Mouse (Mus musculus) midbrain, embryonic 12.5 days (tissue): ENCODE data around the gene Ring1. TPM values are rescaled to one million over a fixed set of nuclear protein-coding genes. Genes with fewer than 3 reads are reported as not detected.
A peak's percentile ranks its signal among the peaks of the same experiment; 100 is the strongest.

Experiments used
- ATAC-seq: fragments of 200-750 bp; cut with Nextera tagmentation; 2 replicates; pipeline ENCODE4 v1.8.0; 2017; ENCODE audit warnings: low read depth, moderate TSS enrichment, moderate library complexity; ENCODE audit not compliant: low FRiP score
- H3K27ac ChIP-seq: fragments of 300-500 bp; sonication (generic); replicated peaks from 2 replicates; pipeline ENCODE4 v1.5.1; 2016; ENCODE audit warnings: mild to moderate bottlenecking
- H3K27me3 ChIP-seq: fragments of 300-500 bp; sonication (generic); 2 replicates; pipeline ENCODE4 v1.6.1; 2016; ENCODE audit warnings: mild to moderate bottlenecking
- H3K36me3 ChIP-seq: fragments of 300-500 bp; sonication (generic); 2 replicates; pipeline ENCODE4 v1.6.1; 2016
- H3K4me1 ChIP-seq: fragments of 300-500 bp; sonication (generic); 2 replicates; pipeline ENCODE4 v1.6.1; 2016
- H3K4me2 ChIP-seq: fragments of 300-500 bp; sonication (generic); replicated peaks from 2 replicates; pipeline ENCODE4 v1.6.1; 2016; ENCODE audit warnings: mild to moderate bottlenecking, moderate library complexity
- H3K4me3 ChIP-seq: fragments of 300-500 bp; sonication (generic); 2 replicates; pipeline ENCODE4 v1.5.1; 2016; ENCODE audit warnings: mild to moderate bottlenecking
- H3K9ac ChIP-seq: fragments of 300-500 bp; sonication (generic); replicated peaks from 2 replicates; pipeline ENCODE4 v1.6.1; 2016; ENCODE audit warnings: mild to moderate bottlenecking, moderate library complexity
- H3K9me3 ChIP-seq: fragments of 300-500 bp; sonication (generic); 2 replicates; pipeline ENCODE4 v1.6.1; 2016; ENCODE audit warnings: mild to moderate bottlenecking
- WGBS: fragments of 180-500 bp; shearing (Covaris S2); methylation state at CpG from one replicate; pipeline ENCODE4 v1.1.7; 2016; 5-methylcytosine and 5-hydroxymethylcytosine counted together
- polyA plus RNA-seq: library from polyadenylated mRNA; unstranded; fragments of >200 nt; fragmentation: Nextera tagmentation; extraction: Ambion mirVana; gene quantifications from 2 replicates; pipeline ENCODE4 v1.2.1, GENCODE M21; 2016

Ring1 gene
- polyA plus RNA-seq, 1 experiment from 2014 or later: 27.0 TPM

DNA sequence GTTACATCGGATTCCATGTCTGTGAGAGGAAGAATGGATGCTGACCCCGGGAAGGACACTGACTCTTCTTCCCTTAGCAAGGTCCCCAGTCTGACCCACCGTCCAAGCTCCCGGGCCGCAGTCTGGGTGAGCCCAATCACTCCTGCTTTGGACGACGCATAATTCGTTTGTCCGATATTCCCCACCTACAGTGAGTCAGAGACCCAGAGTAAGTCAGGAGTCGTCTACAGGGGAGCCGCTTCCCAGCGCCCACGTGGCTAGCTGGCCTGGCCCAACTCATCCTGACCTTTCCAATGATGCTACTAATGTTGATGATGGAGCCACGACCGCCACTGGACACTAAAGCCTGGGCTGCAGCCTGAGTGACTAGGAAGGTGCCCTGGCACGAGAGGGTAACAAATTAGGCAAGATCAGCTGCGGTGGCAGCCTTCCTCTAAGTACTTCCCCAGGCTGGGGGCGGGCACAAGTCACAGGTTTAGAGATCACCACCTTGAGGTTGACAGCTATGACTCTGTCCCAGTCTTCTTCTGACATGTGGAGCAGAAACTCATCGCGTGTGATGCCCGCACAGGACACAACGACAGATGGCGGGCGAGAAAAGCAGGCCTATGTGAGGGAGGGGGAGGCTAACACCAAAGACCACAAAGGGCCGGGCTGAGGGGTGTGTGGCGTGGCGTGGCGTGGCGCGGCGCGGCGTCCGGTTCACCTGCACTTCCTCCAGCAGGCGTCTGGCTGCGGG, 2.6 kb upstream of the Ring1 start:
- 4% methylated on average over 24 of the region's 36 CpGs for WGBS
- Histone ChIP-seq H3K4me1 (peaks cover 67% of the 10 kb centered on the region), H3K36me3 (peaks cover 32% of the 10 kb centered on the region), H3K9me3 (no peaks in the 10 kb centered on the region), H3K9ac (peak overlapping the region; percentile 88), H3K4me2 (peak overlapping the region; percentile 88), H3K27ac (peak overlapping the region; percentile 96), H3K4me3 (peak overlapping the region; percentile 95), H3K27me3 (no peaks in the 10 kb centered on the region)
- ATAC-seq: no peak

DNA sequence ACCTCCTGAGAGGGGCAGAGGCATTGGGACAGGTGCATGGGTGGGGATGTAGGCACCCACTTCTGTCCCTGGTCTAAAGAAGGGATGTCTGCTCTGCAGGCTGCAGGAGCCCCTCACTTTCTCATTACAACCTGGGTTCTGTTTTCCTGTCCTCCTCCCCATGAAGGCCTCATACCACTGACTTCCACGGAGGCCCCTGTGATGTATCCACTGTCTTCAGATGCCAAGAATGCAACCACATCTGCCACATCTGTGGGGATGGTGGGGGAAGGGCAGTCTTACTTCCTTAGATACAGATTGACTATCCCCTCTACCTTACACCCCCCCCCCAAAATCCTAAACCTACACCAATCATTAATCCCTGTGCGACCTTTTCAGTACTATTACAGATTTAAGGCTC, 1.7 kb upstream of the Ring1 start:
- WGBS: 7% methylated on average over 2 of the region's 2 CpGs
- peak overlapping the region; percentile 88 for H3K4me2 ChIP-seq
- H3K9me3 ChIP-seq: no peaks in the 10 kb centered on the region
- H3K9ac ChIP-seq: peak overlapping the region; percentile 88
- peak overlapping the region; percentile 96 for H3K27ac ChIP-seq
- no peak for ATAC-seq
- peaks cover 40% of the 10 kb centered on the region for H3K36me3 ChIP-seq
- peaks cover 67% of the 10 kb centered on the region for H3K4me1 ChIP-seq
- H3K27me3 ChIP-seq: no peaks in the 10 kb centered on the region
- H3K4me3 ChIP-seq: peak overlapping the region; percentile 95

DNA sequence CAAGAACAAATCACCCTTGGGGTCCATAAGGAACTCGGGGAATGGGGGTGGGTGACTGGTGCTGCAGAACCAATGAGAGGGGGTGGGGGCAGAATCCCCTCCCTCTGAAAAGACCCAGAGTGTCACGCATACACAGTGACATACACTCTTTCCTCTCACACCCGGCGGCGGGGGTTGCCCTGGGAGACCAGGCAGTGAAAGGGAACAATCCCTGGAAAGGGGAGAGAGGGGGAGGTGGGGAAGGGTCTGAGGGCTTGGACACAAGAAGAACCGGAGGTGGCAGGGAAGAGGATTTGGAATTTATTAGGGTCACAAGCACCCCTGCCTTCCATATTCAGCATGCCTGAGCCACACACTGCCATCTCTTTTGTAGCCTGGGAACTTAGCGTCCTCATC, 1.3 kb upstream of the Ring1 start:
- ATAC-seq: peak; percentile 71
- Histone ChIP-seq H3K4me1 (peaks cover 66% of the 10 kb centered on the region), H3K27ac (peak overlapping the region; percentile 96), H3K27me3 (no peaks in the 10 kb centered on the region), H3K4me2 (peak overlapping the region; percentile 88), H3K9me3 (0 out of 2 replicates have a peak, but pooled peaks cover 2% of the 10 kb centered on the region), H3K9ac (peak overlapping the region; percentile 88), H3K36me3 (peaks cover 45% of the 10 kb centered on the region), H3K4me3 (peak overlapping the region; percentile 95)
- WGBS: 1% methylated on average over 7 of the region's 7 CpGs

DNA sequence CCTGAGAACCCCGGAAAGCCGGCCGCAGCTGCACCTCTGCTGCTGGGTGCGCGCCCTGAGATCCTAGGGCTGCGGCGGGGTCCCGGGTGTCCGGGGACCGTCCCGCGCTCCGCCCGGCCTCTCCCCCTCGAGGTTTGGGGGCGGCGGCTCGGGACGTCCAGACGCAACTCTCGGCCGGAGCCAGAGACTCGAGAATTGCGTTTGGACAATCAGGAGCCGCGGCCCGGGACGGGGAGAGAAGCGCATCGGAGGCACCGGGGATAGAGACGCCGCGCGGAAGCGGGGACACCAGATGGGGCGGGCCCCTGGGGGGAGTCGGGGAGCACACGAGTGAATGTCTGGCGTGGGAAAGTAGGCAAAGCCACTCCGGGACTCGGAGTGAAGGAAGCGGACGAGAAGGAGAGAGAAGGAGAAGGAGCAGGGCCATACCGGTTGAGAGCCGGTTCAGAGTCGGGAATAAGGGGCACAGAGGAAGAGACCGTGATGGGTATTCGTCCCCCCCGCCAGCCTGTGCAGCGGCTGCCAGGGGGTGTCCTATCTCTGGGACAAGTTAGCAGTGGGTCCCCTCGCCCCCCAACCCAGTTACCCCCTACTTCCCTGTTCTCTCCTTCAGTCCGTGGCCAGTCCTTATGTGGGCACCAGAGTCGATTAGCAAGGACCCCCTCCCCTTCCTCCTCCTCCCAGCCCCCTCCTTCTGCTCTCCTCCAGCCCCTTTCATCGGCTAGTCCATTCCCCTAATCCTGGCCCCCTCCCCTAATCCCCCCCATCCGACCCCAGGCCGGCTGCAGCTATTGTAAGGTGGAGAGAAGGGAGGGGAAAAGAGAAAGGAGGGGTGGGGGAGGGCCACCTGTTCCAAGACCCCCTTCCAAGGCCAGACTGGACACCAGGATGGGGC, 628 bp upstream of the Ring1 start:
- ATAC-seq: peak; percentile 48
- under 1% methylated on average over 57 of the region's 57 CpGs for WGBS
- Histone ChIP-seq H3K27me3 (no peaks in the 10 kb centered on the region), H3K36me3 (peaks cover 50% of the 10 kb centered on the region), H3K9me3 (peaks cover 5% of the 10 kb centered on the region; the same call in 1 of the 2 replicates), H3K4me2 (peak overlapping the region; percentile 88), H3K9ac (peak overlapping the region; percentile 88), H3K4me1 (peaks cover 59% of the 10 kb centered on the region), H3K4me3 (peak overlapping the region; percentile 95), H3K27ac (peak overlapping the region; percentile 96)

DNA sequence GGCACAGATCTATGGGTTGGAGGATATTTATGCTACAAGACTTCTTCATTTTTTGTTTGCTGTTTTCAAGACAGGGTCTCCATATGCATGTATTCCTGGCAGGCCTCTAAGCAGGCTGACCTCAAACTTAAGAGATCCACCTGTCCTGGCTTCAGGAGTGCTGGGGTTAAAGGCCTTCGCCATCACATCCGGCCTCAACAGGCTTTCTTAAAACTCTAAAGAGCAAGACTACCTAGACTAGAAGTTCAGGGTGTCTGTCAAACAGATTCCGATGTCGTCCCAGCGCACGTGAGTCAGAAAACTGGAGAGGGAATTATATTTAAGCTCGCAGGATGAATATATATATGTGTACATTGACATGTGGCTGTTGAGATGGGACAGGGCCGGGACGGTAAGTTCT, 802 bp downstream of the Ring1 start:
- H3K4me2 ChIP-seq: peak overlapping the region; percentile 88
- peak overlapping the region; percentile 88 for H3K9ac ChIP-seq
- peak overlapping the region; percentile 95 for H3K4me3 ChIP-seq
- H3K27me3 ChIP-seq: no peaks in the 10 kb centered on the region
- 62% methylated on average over 9 of the region's 9 CpGs for WGBS
- no peak for ATAC-seq
- H3K9me3 ChIP-seq: peaks cover 13% of the 10 kb centered on the region
- peaks cover 40% of the 10 kb centered on the region for H3K36me3 ChIP-seq
- H3K4me1 ChIP-seq: peaks cover 45% of the 10 kb centered on the region
- peak overlapping the region; percentile 96 for H3K27ac ChIP-seq

DNA sequence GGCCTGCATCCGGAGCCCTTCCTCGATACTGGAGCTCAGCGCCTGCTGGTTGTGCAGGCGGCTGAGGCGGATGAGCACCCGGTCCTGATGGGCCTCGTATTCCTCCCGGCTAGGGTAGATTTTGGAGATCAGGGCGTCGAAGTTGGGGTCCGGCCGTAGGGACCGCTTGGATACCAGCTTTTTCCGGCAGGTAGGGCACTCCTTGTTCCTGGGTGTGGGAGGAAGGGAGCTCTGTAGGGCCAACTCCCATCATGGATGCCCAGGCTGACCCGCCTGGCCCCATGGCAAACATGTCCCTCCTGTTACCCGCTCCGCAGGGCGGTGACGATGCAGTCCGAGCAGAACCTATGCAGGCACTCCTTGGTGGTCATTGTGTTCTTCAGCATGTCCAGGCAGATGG, 1.5 kb downstream of the Ring1 start:
- H3K4me3 ChIP-seq: no peak overlapping the region
- H3K36me3 ChIP-seq: peaks cover 38% of the 10 kb centered on the region
- H3K9me3 ChIP-seq: peaks cover 13% of the 10 kb centered on the region
- H3K27ac ChIP-seq: no peak overlapping the region
- 98% methylated on average over 20 of the region's 20 CpGs for WGBS
- no peak overlapping the region for H3K4me2 ChIP-seq
- ATAC-seq: no peak
- H3K4me1 ChIP-seq: peaks cover 38% of the 10 kb centered on the region
- H3K27me3 ChIP-seq: no peaks in the 10 kb centered on the region
- no peak overlapping the region for H3K9ac ChIP-seq

DNA sequence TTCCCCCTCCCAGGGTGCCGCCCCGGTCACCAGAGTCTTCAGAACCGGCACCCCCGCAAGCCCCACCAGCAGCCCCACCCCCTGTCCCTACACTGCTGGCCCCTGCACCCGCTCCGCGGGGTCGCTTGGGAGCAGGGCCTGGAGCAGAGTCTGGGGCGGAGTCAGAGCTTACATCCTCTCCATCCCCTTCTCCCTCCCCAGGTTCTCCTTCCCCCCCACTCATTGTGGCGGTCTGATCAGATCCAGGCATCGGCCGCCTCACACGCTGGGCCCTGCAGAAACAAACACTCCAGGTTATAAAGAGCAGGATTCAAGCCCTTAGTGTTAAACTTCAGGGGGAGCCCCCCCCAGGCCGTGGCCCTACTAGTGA, 2.1 kb downstream of the Ring1 start:
- ATAC-seq: no peak
- Histone ChIP-seq H3K4me1 (peaks cover 35% of the 10 kb centered on the region), H3K27ac (0 out of 2 replicates have a peak overlapping the region, but pooled peaks have one; percentile 4), H3K36me3 (peaks cover 38% of the 10 kb centered on the region), H3K9me3 (peaks cover 13% of the 10 kb centered on the region), H3K4me3 (no peak overlapping the region), H3K9ac (no peak overlapping the region), H3K4me2 (no peak overlapping the region), H3K27me3 (no peaks in the 10 kb centered on the region)
- WGBS: 95% methylated on average over 14 of the region's 14 CpGs

DNA sequence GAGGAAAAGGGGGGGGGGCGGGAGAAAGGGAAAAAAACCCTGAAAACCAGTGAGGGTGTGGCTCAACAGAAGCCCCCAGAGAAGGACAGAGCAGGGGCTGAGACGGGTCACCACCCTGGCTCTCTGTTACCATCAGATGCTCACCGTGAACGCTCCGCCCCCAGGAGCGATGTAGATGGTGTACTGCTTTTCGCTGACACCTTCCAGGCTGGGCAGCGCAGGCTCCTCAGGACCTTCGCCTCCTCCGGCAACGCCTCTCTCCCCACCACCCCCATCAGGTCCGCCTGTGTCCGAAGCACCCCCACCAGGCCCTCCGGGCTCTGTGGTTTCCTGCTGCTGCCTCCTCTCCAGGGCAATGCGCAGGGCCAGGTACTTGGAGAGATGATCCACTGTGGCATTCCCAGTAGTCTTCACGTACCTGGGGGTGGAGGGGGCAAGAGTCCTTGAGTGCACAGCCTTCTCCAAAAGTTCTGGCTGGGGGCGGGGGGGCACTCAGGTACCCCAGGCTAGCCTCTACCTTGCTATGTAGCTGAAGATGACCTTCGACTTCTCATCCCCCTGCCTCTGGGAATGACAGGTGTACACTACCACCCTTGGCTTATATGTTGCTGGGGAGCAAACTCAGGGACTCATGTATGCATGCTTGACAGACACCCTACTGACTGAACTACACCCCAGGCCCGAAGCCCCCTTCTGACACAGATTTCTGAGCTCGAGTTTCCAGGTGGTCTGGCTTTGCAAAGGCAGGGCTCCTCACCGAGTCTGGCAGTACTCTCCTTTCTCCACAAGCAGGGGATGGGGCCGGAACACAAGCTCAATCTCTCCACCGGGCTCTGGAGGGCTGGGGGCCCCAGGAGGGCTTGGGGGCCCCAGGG, 2.7 kb downstream of the Ring1 start:
- no peak for ATAC-seq
- H3K9ac ChIP-seq: 0 out of 2 replicates have a peak overlapping the region, but pooled peaks have one; percentile 20
- H3K4me2 ChIP-seq: no peak overlapping the region
- no peaks in the 10 kb centered on the region for H3K27me3 ChIP-seq
- H3K4me3 ChIP-seq: no peak overlapping the region
- 0 out of 2 replicates have a peak overlapping the region, but pooled peaks have one; percentile 4 for H3K27ac ChIP-seq
- peaks cover 40% of the 10 kb centered on the region for H3K36me3 ChIP-seq
- peaks cover 29% of the 10 kb centered on the region for H3K4me1 ChIP-seq
- peaks cover 13% of the 10 kb centered on the region for H3K9me3 ChIP-seq
- WGBS: 95% methylated on average over 23 of the region's 23 CpGs

DNA sequence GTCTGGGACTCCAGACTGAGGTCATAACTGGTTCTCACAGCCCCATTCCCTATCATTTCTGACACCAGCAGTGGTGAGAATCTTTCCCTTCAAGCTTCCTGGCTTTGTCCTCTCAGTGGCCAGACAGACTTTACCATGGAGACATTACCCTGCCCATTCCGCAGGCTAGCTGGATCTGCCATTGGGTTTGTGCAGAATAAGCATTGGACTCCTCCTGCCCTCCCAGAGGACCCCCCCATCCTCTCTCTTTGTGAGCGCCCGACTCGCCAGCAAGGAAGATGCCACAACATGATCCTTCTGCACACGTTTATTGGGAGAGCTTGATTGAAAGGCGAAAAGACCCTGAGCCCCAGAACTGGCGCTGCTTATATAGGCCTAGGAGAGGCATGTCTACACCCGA, 11.0 kb downstream of the Ring1 start:
- no peak overlapping the region for H3K4me2 ChIP-seq
- no peak for ATAC-seq
- H3K36me3 ChIP-seq: peaks cover 14% of the 10 kb centered on the region
- H3K4me1 ChIP-seq: no peaks in the 10 kb centered on the region
- 97% methylated on average over 8 of the region's 8 CpGs for WGBS
- no peak overlapping the region for H3K9ac ChIP-seq
- no peaks in the 10 kb centered on the region for H3K27me3 ChIP-seq
- H3K4me3 ChIP-seq: no peak overlapping the region
- H3K9me3 ChIP-seq: 0 out of 2 replicates have a peak, but pooled peaks cover 7% of the 10 kb centered on the region
- no peak overlapping the region for H3K27ac ChIP-seq

DNA sequence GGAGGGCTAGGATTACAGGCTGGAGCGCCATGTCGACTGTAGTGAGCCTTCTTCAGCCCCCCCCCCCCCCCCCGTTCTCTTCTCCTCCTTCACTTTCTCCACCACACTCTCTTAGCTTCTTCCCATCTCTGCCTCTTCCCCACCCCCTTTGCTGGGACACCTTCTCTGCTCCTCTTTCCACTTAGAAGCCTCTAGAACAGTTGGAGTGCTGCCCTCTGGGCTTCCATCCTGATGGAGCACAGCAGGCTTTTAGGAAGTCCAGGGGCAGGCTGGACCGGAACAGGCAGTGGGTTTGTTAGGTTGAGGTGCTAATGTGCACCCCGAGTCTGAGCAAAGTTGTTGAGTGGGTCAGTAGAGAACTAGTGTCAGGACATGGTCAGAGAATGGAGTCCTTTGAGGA, 14.3 kb downstream of the Ring1 start:
- Histone ChIP-seq H3K27me3 (no peaks in the 10 kb centered on the region), H3K4me3 (no peak overlapping the region), H3K4me2 (no peak overlapping the region), H3K36me3 (peaks cover 4% of the 10 kb centered on the region; the same call in 1 of the 2 replicates), H3K9me3 (peaks cover 3% of the 10 kb centered on the region; the same call in 1 of the 2 replicates), H3K27ac (no peak overlapping the region), H3K4me1 (no peaks in the 10 kb centered on the region), H3K9ac (no peak overlapping the region)
- WGBS: 79% methylated on average over 3 of the region's 5 CpGs
- no peak for ATAC-seq

DNA sequence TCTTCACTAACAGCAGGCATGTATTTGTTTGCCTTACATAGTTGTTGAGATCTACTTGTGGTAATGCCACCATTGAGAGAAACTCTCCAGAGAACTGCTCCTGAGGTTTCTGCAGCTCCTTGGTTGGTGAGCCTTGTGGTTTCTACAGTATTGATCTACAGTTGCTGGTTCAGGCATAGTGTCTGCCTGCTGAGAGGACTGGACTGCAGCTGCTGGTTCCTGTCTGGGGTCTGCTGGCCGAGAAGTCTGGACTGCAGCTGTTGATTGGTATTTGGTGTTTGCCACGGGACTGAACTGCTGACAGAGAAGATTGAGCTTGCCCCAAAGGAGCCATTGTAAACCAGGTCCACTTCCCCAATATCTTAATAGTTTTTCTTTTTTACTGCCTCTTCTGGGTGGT, 17.9 kb downstream of the Ring1 start:
- no peak overlapping the region for H3K9ac ChIP-seq
- H3K4me3 ChIP-seq: no peak overlapping the region
- H3K36me3 ChIP-seq: no peaks in the 10 kb centered on the region
- WGBS: 61% methylated on average over 2 of the region's 2 CpGs
- H3K9me3 ChIP-seq: no peaks in the 10 kb centered on the region; the same call in 1 of the 2 replicates
- no peak overlapping the region for H3K27ac ChIP-seq
- H3K27me3 ChIP-seq: peaks cover 3% of the 10 kb centered on the region
- no peaks in the 10 kb centered on the region for H3K4me1 ChIP-seq
- no peak for ATAC-seq
- H3K4me2 ChIP-seq: no peak overlapping the region
